In genomic region chr10:103780127-103780526, GRCm38 (mm10) we compare ENCODE assay signal across 25 mouse cellular contexts.
"Had no signal": no experiment of that assay in that cellular context is flagged by ENCODE, and none has a peak within 500 bp of the region (broad histone marks: within the 10 kb centered on the region; RNA-seq: fewer than 3 reads in every experiment).

No protein-coding gene starts in this region.

- H3K9ac ChIP-seq: heart, embryonic 13.5 days; heart, embryonic 15.5 days; hindbrain, embryonic 13.5 days; hindbrain, embryonic 15.5 days; kidney, embryonic 15.5 days; limb, embryonic 13.5 days; limb, embryonic 15.5 days had no signal

- H3K27ac ChIP-seq: heart, adult 2 months; heart, embryonic 13.5 days; heart, embryonic 15.5 days; hindbrain, embryonic 13.5 days; hindbrain, embryonic 15.5 days; hindbrain, postnatal 0 days; kidney, embryonic 15.5 days; kidney, postnatal 0 days; limb, embryonic 13.5 days; limb, embryonic 15.5 days had no signal

- H3K9me3 ChIP-seq: heart, embryonic 13.5 days; heart, embryonic 15.5 days; hindbrain, embryonic 13.5 days; hindbrain, embryonic 15.5 days; kidney, embryonic 15.5 days; limb, embryonic 13.5 days; limb, embryonic 15.5 days had no signal

- H3K4me2 ChIP-seq: heart, embryonic 11.5 days; heart, embryonic 13.5 days; heart, embryonic 15.5 days; hindbrain, embryonic 13.5 days; hindbrain, embryonic 15.5 days; kidney, embryonic 15.5 days; limb, embryonic 13.5 days; limb, embryonic 15.5 days had no signal

- H3K36me3 ChIP-seq: heart, embryonic 13.5 days; heart, embryonic 15.5 days; hindbrain, embryonic 13.5 days; hindbrain, embryonic 15.5 days; kidney, embryonic 15.5 days; limb, embryonic 13.5 days; limb, embryonic 15.5 days had no signal

- DNase-seq: gastrocnemius, postnatal 14 days; gastrocnemius, postnatal 36 days; heart, adult 11 months; heart, adult 2 months; heart, postnatal 14 days; heart, postnatal 36 days; kidney, adult 11 months; kidney, adult 2 months; kidney, adult 9 months; kidney, postnatal 14 days; kidney, postnatal 36 days; layer of hippocampus, adult 9-11 months; layer of hippocampus, postnatal 36 days; left cerebral cortex, postnatal 4 days had no signal

- H3K27me3 ChIP-seq: heart, embryonic 13.5 days; heart, embryonic 15.5 days; hindbrain, embryonic 13.5 days; hindbrain, embryonic 15.5 days; kidney, embryonic 15.5 days; limb, embryonic 13.5 days; limb, embryonic 15.5 days had no signal

- ATAC-seq: hindbrain, postnatal 0 days; intestine, embryonic 16.5 days had no signal

- H3K4me1 ChIP-seq: heart, embryonic 13.5 days; heart, embryonic 15.5 days; hindbrain, embryonic 13.5 days; hindbrain, embryonic 15.5 days; kidney, embryonic 15.5 days; limb, embryonic 13.5 days; limb, embryonic 15.5 days had no signal

- H3K4me3 ChIP-seq: heart, adult 2 months; heart, embryonic 13.5 days; heart, embryonic 15.5 days; hindbrain, embryonic 13.5 days; hindbrain, embryonic 15.5 days; kidney, embryonic 15.5 days; limb, embryonic 13.5 days; limb, embryonic 15.5 days had no signal
